Mouse (Mus musculus) embryonic facial prominence, embryonic 14.5 days (tissue): Measurements from ENCODE around the gene Htra2. TPM values are rescaled to one million over a fixed set of nuclear protein-coding genes. Genes with fewer than 3 reads are reported as not detected.

Experiments
- ATAC-seq: fragments of 200-750 bp; cut with Nextera tagmentation; 2 replicates; pipeline ENCODE4 v1.8.0; 2017; ENCODE audit warnings: low read depth, moderate number of reproducible peaks, moderate TSS enrichment
- DNase-seq: peaks from one replicate; pipeline ENCODE4 v3.0.0-alpha.2; 2015; ENCODE audit warnings: low spot score
- H3K27ac ChIP-seq: fragments of 300-500 bp; sonication (generic); replicated peaks from 2 replicates; pipeline ENCODE4 v1.5.1; 2014; ENCODE audit warnings: low read depth, mild to moderate bottlenecking, low read length, moderate library complexity
- H3K27me3 ChIP-seq: fragments of 300-500 bp; sonication (generic); replicated peaks from 2 replicates; pipeline ENCODE4 v1.6.1; 2014; ENCODE audit warnings: low read length; ENCODE audit not compliant: control insufficient read depth, insufficient read depth
- H3K36me3 ChIP-seq: fragments of 300-500 bp; sonication (generic); 2 replicates; pipeline ENCODE4 v1.6.1; 2014; ENCODE audit warnings: low read length, mixed read lengths; ENCODE audit not compliant: control insufficient read depth, insufficient read depth
- H3K4me1 ChIP-seq: fragments of 300-500 bp; sonication (generic); 2 replicates; pipeline ENCODE4 v1.6.1; 2014; ENCODE audit warnings: antibody characterized with exemption, low read length; ENCODE audit not compliant: control insufficient read depth, insufficient read depth
- H3K4me2 ChIP-seq: fragments of 300-500 bp; sonication (generic); 2 replicates; pipeline ENCODE4 v1.6.1; 2014; ENCODE audit warnings: low read depth, mild to moderate bottlenecking, low read length, moderate library complexity, mixed read lengths
- H3K4me3 ChIP-seq: fragments of 300-500 bp; sonication (generic); 2 replicates; pipeline ENCODE4 v1.5.1; 2014; ENCODE audit warnings: low read depth, mild to moderate bottlenecking, low read length
- H3K9ac ChIP-seq: fragments of 300-500 bp; sonication (generic); 2 replicates; pipeline ENCODE4 v1.6.1; 2014; ENCODE audit warnings: low read depth, mild to moderate bottlenecking, low read length, moderate library complexity, mixed read lengths
- H3K9me3 ChIP-seq: fragments of 300-500 bp; sonication (generic); 2 replicates; pipeline ENCODE4 v1.6.1; 2016; ENCODE audit warnings: low read length; ENCODE audit not compliant: control insufficient read depth
- WGBS: fragments of 180-500 bp; shearing (Covaris S2); extraction: QIAGEN DNeasy Blood & Tissue Kit; methylation state at CpG from one replicate; pipeline ENCODE4 v1.1.7; 2014; 5-methylcytosine and 5-hydroxymethylcytosine counted together
- polyA plus RNA-seq: library from polyadenylated mRNA; unstranded; fragments of >200 nt; fragmentation: Nextera tagmentation; extraction: Ambion mirVana; gene quantifications from 2 replicates; pipeline ENCODE4 v1.2.1, GENCODE M21; 2014

Gene Htra2
- polyA plus RNA-seq, 1 experiment from 2014 or later = 43.0 TPM

- H3K4me2 ChIP-seq = peak overlapping the region; percentile 40
- no peak for DNase-seq
- WGBS = 9% methylated on average over 9 of the region's 9 CpGs
- peak overlapping the region; percentile 27 for H3K4me3 ChIP-seq
- ATAC-seq = no peak
- H3K27ac ChIP-seq = no peak overlapping the region
- peaks cover 76% of the 10 kb centered on the region for H3K27me3 ChIP-seq
- H3K36me3 ChIP-seq = no peaks in the 10 kb centered on the region
- no peak overlapping the region for H3K9ac ChIP-seq
- H3K4me1 ChIP-seq = peaks cover 15% of the 10 kb centered on the region
- H3K9me3 ChIP-seq = no peaks in the 10 kb centered on the region
Measured at GRCm38 (mm10) chr6:83087926-83088260, 32.8 kb upstream of the Htra2 start.

GRCm38 (mm10) chr6:83087205-83087925 lies 32.3 kb upstream of the Htra2 start:
- DNase-seq = no peak
- no peaks in the 10 kb centered on the region for H3K36me3 ChIP-seq
- H3K27ac ChIP-seq = no peak overlapping the region
- H3K4me2 ChIP-seq = peak overlapping the region; percentile 40
- H3K4me1 ChIP-seq = peaks cover 15% of the 10 kb centered on the region
- H3K4me3 ChIP-seq = peak overlapping the region; percentile 27
- ATAC-seq = no peak
- peaks cover 82% of the 10 kb centered on the region for H3K27me3 ChIP-seq
- 0 out of 2 replicates have a peak overlapping the region, but pooled peaks have one; percentile 30 for H3K9ac ChIP-seq
- H3K9me3 ChIP-seq = no peaks in the 10 kb centered on the region
- 4% methylated on average over 47 of the region's 47 CpGs for WGBS

DNA sequence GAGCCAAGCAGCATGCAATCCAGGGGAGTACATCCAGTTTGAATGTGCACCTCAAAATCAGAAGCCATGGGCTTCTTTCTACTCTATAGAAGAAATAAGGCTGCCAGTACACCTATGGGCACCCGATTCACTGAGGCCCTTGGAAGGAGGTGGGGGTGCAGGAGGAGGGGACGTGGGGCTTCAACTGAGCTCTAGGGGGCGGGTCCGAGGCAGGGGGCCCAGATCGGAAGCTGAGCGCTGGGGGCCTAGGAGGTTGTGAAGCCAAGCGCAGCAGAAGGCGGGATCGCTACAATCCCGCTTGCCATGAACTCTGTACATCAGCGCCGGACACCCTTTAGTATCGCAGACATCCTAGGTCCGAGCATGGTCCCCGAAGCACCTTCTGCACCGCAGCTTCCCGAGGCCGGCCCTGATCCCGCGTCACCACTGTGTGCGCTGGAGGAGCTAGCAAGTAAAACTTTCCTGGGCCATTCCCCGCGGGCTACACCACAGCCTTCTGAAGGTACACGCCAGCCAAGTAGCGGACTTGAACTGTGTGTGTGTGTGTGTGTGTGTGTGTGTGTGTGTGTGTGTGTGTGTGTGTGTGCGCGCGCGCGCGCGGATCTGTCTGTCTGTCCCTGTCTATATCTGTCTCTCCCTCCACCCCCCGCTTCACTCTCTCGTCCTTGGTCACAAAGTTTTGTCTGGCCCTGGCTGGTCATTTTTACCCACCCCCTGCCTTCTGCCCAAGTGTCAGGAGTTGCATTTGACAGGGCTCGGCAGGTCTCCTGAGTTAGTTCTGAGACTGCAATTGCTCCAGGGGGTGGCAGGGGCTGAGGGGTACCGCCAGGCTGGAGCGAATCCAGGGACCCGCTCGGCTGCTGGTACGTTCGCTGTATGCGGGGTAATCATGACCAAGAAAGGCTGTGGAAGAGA lies 31.3 kb upstream of the Htra2 start, which contains the start of gene Lbx2:
TSS of gene Lbx2 (plus strand) at position 247 of the 915 bp plus-strand sequence.
- H3K9ac ChIP-seq = peak within 1 kb of the TSS; percentile 30; the same call in 1 of the 2 replicates
- peaks cover 7% of the 10 kb centered on the region; the same call in 1 of the 2 replicates for H3K36me3 ChIP-seq
- peak within 1 kb of the TSS; percentile 18 for H3K4me3 ChIP-seq
- peak within 1 kb of the TSS; percentile 48 for H3K4me2 ChIP-seq
- H3K27ac ChIP-seq = no peak within 1 kb of the TSS
- ATAC-seq (no peak), DNase-seq (no peak)
- WGBS = 4% methylated on average over 29 of the region's 42 CpGs
- peaks cover 15% of the 10 kb centered on the region for H3K4me1 ChIP-seq
- peaks cover 83% of the 10 kb centered on the region for H3K27me3 ChIP-seq
- H3K9me3 ChIP-seq = no peaks in the 10 kb centered on the region

- H3K4me3 ChIP-seq = no peak overlapping the region
- WGBS = 12% methylated on average over 6 of the region's 6 CpGs
- H3K27ac ChIP-seq = no peak overlapping the region
- H3K4me2 ChIP-seq = no peak overlapping the region
- H3K4me1 ChIP-seq = peaks cover 15% of the 10 kb centered on the region
- DNase-seq = no peak
- H3K36me3 ChIP-seq = peaks cover 20% of the 10 kb centered on the region
- no peaks in the 10 kb centered on the region for H3K9me3 ChIP-seq
- peaks cover 69% of the 10 kb centered on the region for H3K27me3 ChIP-seq
- no peak overlapping the region for H3K9ac ChIP-seq
- ATAC-seq = no peak
Measured at GRCm38 (mm10) chr6:83084477-83084876, 29.4 kb upstream of the Htra2 start.

DNA sequence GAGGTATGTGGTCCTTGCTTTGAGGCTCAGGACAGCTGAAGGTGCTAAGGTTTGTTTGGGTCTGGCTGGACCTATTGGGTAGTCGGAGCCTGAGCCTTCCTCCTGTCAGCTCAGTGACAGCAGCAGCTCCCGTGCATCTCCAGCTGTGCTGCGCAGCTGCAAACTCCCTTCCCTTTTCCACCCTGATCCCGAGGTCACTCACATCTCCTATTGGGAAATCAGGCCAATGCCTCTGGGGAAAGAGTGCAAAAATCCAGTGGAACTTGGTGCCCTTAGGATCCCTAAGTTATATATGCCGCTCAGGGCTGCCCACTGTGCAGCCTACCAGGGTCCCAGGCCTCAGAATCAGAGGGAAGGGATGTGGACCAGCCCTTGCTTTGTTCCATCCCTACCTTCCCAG lies 28.4 kb upstream of the Htra2 start:
- Histone ChIP-seq H3K9ac (no peak overlapping the region), H3K9me3 (no peaks in the 10 kb centered on the region), H3K27ac (no peak overlapping the region), H3K27me3 (peaks cover 61% of the 10 kb centered on the region), H3K36me3 (peaks cover 20% of the 10 kb centered on the region), H3K4me3 (no peak overlapping the region), H3K4me1 (peaks cover 21% of the 10 kb centered on the region), H3K4me2 (no peak overlapping the region)
- ATAC-seq (no peak), DNase-seq (no peak)
- 8% methylated on average over 5 of the region's 5 CpGs for WGBS

DNA sequence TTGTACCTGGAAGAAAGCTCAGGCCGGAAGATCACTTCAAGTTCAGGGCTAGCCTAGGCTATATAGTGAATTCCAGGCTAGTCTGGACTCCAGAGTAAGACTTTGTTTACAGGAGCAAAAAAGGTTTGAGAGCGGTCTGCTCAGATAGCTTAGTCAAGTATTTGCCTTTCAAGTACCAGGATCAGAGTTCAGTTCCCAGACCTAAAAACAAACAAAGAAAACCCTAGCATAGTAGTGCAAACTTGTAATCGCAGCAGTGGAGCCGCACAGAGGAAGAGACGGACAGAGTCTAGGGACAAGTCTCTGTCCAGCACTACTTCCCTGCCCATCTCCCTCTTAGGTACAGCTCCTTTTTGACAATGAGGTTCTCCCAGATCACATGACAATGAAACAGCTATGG lies 25.1 kb upstream of the Htra2 start:
- no peaks in the 10 kb centered on the region for H3K9me3 ChIP-seq
- peaks cover 41% of the 10 kb centered on the region for H3K27me3 ChIP-seq
- peaks cover 11% of the 10 kb centered on the region for H3K4me1 ChIP-seq
- ATAC-seq = no peak
- no peak overlapping the region for H3K4me3 ChIP-seq
- no peak overlapping the region for H3K4me2 ChIP-seq
- H3K27ac ChIP-seq = no peak overlapping the region
- H3K9ac ChIP-seq = no peak overlapping the region
- peaks cover 20% of the 10 kb centered on the region for H3K36me3 ChIP-seq
- no peak for DNase-seq
- 97% methylated on average over 5 of the region's 5 CpGs for WGBS

GRCm38 (mm10) chr6:83078324-83078858 lies 23.3 kb upstream of the Htra2 start:
- H3K9ac ChIP-seq = peak overlapping the region; percentile 79
- ATAC-seq (peak; percentile 94), DNase-seq (peak; percentile 98)
- H3K4me3 ChIP-seq = peak overlapping the region; percentile 72
- H3K4me2 ChIP-seq = peak overlapping the region; percentile 96
- peak overlapping the region; percentile 90 for H3K27ac ChIP-seq
- H3K9me3 ChIP-seq = no peaks in the 10 kb centered on the region
- WGBS = under 1% methylated on average over 40 of the region's 46 CpGs
- peaks cover 20% of the 10 kb centered on the region for H3K36me3 ChIP-seq
- peaks cover 41% of the 10 kb centered on the region for H3K27me3 ChIP-seq
- H3K4me1 ChIP-seq = peaks cover 11% of the 10 kb centered on the region

DNA sequence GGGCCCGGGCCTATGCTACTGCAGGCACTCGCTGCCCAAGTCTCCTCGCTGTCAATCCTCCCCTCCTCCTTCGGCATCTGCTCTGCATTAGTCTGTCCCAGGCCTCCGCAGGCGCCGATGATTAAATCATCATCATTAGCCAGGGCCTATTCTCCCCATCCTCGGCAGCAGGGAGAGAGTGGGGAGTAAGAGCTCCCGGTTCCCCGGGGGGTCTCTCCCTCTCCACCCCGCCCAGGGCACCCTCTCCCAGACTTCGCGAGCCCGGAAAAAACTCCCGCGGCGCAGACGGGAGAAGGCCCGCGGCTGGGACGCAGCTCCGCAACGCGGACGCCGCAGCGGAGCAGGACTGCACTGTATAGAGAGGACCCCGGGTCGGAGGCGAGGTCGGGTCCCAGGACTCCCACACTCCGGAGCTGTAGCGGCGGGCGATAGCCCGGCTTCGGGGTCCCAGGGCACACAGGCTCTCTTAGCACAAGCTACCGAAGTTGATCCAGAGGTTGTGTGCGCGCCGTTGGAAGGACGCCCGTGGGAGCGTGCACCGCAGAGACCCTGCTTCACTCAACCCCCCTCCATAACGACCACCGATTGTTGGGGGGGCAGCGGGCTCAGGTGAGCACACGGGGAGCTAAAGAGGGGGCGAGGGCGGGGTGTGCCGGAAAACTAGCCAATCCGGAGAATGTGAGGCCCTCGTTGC lies 22.7 kb upstream of the Htra2 start, which contains the start of gene Pcgf1:
TSS of gene Pcgf1 (plus strand) at position 240 of the 694 bp plus-strand sequence.
- Histone ChIP-seq H3K4me1 (peaks cover 11% of the 10 kb centered on the region), H3K4me2 (peak within 1 kb of the TSS; percentile 96), H3K9ac (peak within 1 kb of the TSS; percentile 79), H3K36me3 (peaks cover 20% of the 10 kb centered on the region), H3K27ac (peak within 1 kb of the TSS; percentile 90), H3K4me3 (peak within 1 kb of the TSS; percentile 72), H3K27me3 (peaks cover 40% of the 10 kb centered on the region), H3K9me3 (no peaks in the 10 kb centered on the region)
- ATAC-seq (peak; percentile 74), DNase-seq (peak; percentile 98)
- WGBS = under 1% methylated on average over 50 of the region's 54 CpGs
